Mouse (Mus musculus): ENCODE results near the gene Baat.
"Not testable (repeated sequence)": the region's sequence is repeated elsewhere in the genome, so short reads cannot be mapped to it uniquely, and the experiment has no call there.

The Baat gene

GRCm38 (mm10) chr4:49485442-49485841 lies 20.9 kb downstream of the Baat start:
- no peak for DNase-seq (ENCODE audit: low spot score)

GRCm38 (mm10) chr4:49480896-49481295 lies 25.5 kb downstream of the Baat start:
- no peak for DNase-seq (ENCODE audit: low spot score)

- no peak for DNase-seq (ENCODE audit: low spot score)
Measured at GRCm38 (mm10) chr4:49480104-49480760, 26.1 kb downstream of the Baat start.

- not testable (repeated sequence) for DNase-seq (ENCODE audit: low spot score)
Measured at GRCm38 (mm10) chr4:49479035-49479434, 27.3 kb downstream of the Baat start.

GRCm38 (mm10) chr4:49478118-49478877 lies 28.1 kb downstream of the Baat start:
- DNase-seq (ENCODE audit: low spot score), result no peak

- no peak for DNase-seq (ENCODE audit: low spot score)
Measured at GRCm38 (mm10) chr4:49474583-49474982, 31.8 kb downstream of the Baat start.

- no peak for DNase-seq (ENCODE audit: low spot score)
Measured at GRCm38 (mm10) chr4:49473435-49474100, 32.8 kb downstream of the Baat start, which contains the start of gene Acnat1. TSS of gene Acnat1 (minus strand) at chr4:49473912.

- DNase-seq (ENCODE audit: low spot score), result no peak
Measured at GRCm38 (mm10) chr4:49469435-49470151, 36.8 kb downstream of the Baat start.

- DNase-seq (ENCODE audit: low spot score), result no peak
Measured at GRCm38 (mm10) chr4:49467360-49467759, 39.0 kb downstream of the Baat start.

- DNase-seq (ENCODE audit: low spot score), result no peak
Measured at GRCm38 (mm10) chr4:49456171-49456570, 50.2 kb downstream of the Baat start.

- no peak for DNase-seq (ENCODE audit: low spot score)
Measured at GRCm38 (mm10) chr4:49451848-49452551, 54.4 kb downstream of the Baat start.

- DNase-seq (ENCODE audit: low spot score), result not testable (repeated sequence)
Measured at GRCm38 (mm10) chr4:49451133-49451847, 55.1 kb downstream of the Baat start.

All from testis, postnatal 14 days (tissue).